Mouse (Mus musculus) heart, postnatal 0 days (tissue): ENCODE measurements around the gene Cntn4. TPM values are rescaled to one million over a fixed set of nuclear protein-coding genes. Genes with fewer than 3 reads are reported as not detected.

Source experiments
- ATAC-seq: fragments of 200-750 bp; cut with Nextera tagmentation; 2 replicates; pipeline ENCODE4 v1.8.0; 2017; ENCODE audit warnings: low read depth, moderate number of reproducible peaks, moderate library complexity; ENCODE audit not compliant: insufficient read depth
- DNase-seq: peaks from one replicate; pipeline ENCODE4 v3.0.0-alpha.2; 2016; ENCODE audit warnings: low spot score
- H3K27ac ChIP-seq: fragments of 300-500 bp; sonication (generic); 2 replicates; pipeline ENCODE4 v1.5.1; 2014; ENCODE audit warnings: low read depth, mild to moderate bottlenecking
- H3K27me3 ChIP-seq: fragments of 300-500 bp; sonication (generic); 2 replicates; pipeline ENCODE4 v1.6.1; 2014; ENCODE audit warnings: low read length, mixed read lengths; ENCODE audit not compliant: control insufficient read depth, insufficient read depth
- H3K36me3 ChIP-seq: fragments of 300-500 bp; sonication (generic); replicated peaks from 2 replicates; pipeline ENCODE4 v1.6.1; 2014; ENCODE audit warnings: low read length, mixed read lengths; ENCODE audit not compliant: control insufficient read depth, insufficient read depth
- H3K4me1 ChIP-seq: fragments of 300-500 bp; sonication (generic); 2 replicates; pipeline ENCODE4 v1.6.1; 2014; ENCODE audit warnings: antibody characterized with exemption; ENCODE audit not compliant: control insufficient read depth, insufficient read depth
- H3K4me2 ChIP-seq: fragments of 300-500 bp; sonication (generic); 2 replicates; pipeline ENCODE4 v1.6.1; 2014; ENCODE audit warnings: low read depth, mild to moderate bottlenecking, low read length, moderate library complexity
- H3K4me3 ChIP-seq: fragments of 300-500 bp; sonication (generic); 2 replicates; pipeline ENCODE4 v1.5.1; 2014; ENCODE audit warnings: low read depth, low read length
- H3K9ac ChIP-seq: fragments of 300-500 bp; sonication (generic); replicated peaks from 2 replicates; pipeline ENCODE4 v1.6.1; 2014; ENCODE audit warnings: low read depth, low read length, mixed read lengths
- H3K9me3 ChIP-seq: fragments of 300-500 bp; sonication (generic); replicated peaks from 2 replicates; pipeline ENCODE4 v1.6.1; 2016; ENCODE audit warnings: low read length; ENCODE audit not compliant: control insufficient read depth
- CTCF ChIP-seq: IDR thresholded peaks from 2 replicates; pipeline ENCODE4 v1.5.1; 2016; ENCODE audit warnings: antibody characterized with exemption, control low read depth, low read depth
- EP300 ChIP-seq: IDR thresholded peaks from 2 replicates; pipeline ENCODE4 v1.6.1; 2016; ENCODE audit warnings: antibody characterized with exemption, low read depth
- WGBS: fragments of 180-500 bp; shearing (Covaris S2); extraction: QIAGEN DNeasy Blood & Tissue Kit; methylation state at CpG from one replicate; pipeline ENCODE4 v1.1.7; 2014; 5-methylcytosine and 5-hydroxymethylcytosine counted together
- polyA plus RNA-seq: library from polyadenylated mRNA; unstranded; fragments of >200 nt; fragmentation: Nextera tagmentation; extraction: Ambion mirVana; gene quantifications from 2 replicates; pipeline ENCODE4 v1.2.1, GENCODE M21; 2015
- total RNA-seq: library from RNA; depleted of rRNA; stranded (reverse); fragments of >200 nt; gene quantifications from 2 replicates; pipeline ENCODE4 v1.2.3, GENCODE M21; 2014; ENCODE audit warnings: low replicate concordance

Cntn4 gene
- total and polyA plus RNA-seq, 2 experiments from 2014 or later = 0.04 to 0.07 TPM

GRCm38 (mm10) chr6:106743556-106744233, 1066.2 kb downstream of the Cntn4 start:
- ATAC-seq (no peak), DNase-seq (no peak)
- H3K4me2 ChIP-seq = no peak overlapping the region
- no peaks in the 10 kb centered on the region for H3K9me3 ChIP-seq
- H3K4me1 ChIP-seq = no peaks in the 10 kb centered on the region
- H3K27me3 ChIP-seq = no peaks in the 10 kb centered on the region
- no peaks in the 10 kb centered on the region for H3K36me3 ChIP-seq
- H3K27ac ChIP-seq = no peak overlapping the region
- TF ChIP-seq CTCF = no peak
- TF ChIP-seq EP300 = no peak
- no peak overlapping the region for H3K4me3 ChIP-seq
- H3K9ac ChIP-seq = no peak overlapping the region
- 53% methylated on average over 7 of the region's 7 CpGs for WGBS

DNA sequence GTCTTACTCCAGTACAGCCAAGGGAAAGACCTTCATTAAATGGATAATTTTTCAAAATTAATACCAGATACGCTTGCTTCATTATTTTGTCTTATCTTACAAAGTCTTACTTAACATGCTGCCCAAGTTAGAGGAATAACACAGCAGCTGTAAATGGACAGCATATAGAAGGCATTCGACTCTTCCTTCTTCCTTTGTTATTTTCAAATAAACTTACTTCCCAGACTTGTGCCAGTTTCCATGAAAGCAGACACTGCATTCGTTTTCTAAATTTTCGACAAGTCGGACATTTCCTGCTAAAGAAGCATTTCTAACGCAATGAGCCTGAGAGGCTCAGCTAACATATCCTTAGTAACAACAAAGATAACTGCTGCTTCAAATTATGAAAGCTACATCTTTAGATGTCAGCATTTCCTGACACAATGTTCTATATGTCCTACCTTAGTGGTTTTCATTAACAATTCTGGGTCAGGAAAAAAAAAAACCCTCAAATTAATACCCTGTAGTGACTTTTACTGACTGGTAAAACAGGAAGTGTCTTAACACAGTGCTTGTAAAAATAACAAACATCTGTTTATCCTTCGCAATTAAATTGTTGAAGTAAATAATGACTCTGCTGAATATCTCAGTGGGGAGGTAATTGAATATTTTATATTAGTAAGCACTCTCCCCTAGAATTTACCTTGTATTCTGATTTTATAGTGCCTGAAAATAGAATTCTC, 1068.4 kb downstream of the Cntn4 start:
- H3K4me2 ChIP-seq = no peak overlapping the region
- no peak overlapping the region for H3K27ac ChIP-seq
- no peaks in the 10 kb centered on the region for H3K9me3 ChIP-seq
- H3K36me3 ChIP-seq = no peaks in the 10 kb centered on the region
- DNase-seq = no peak
- no peak overlapping the region for H3K4me3 ChIP-seq
- WGBS = 62% methylated on average over 7 of the region's 7 CpGs
- TF ChIP-seq EP300 (no peak), CTCF (no peak)
- H3K27me3 ChIP-seq = no peaks in the 10 kb centered on the region
- H3K4me1 ChIP-seq = no peaks in the 10 kb centered on the region
- ATAC-seq = no peak
- no peak overlapping the region for H3K9ac ChIP-seq

GRCm38 (mm10) chr6:106747251-106747650, 1069.8 kb downstream of the Cntn4 start:
- ATAC-seq (no peak), DNase-seq (no peak)
- no peaks in the 10 kb centered on the region for H3K4me1 ChIP-seq
- H3K27ac ChIP-seq = no peak overlapping the region
- no peak overlapping the region for H3K9ac ChIP-seq
- WGBS = 74% methylated on average over 5 of the region's 5 CpGs
- TF ChIP-seq EP300 = no peak
- H3K4me2 ChIP-seq = no peak overlapping the region
- no peak overlapping the region for H3K4me3 ChIP-seq
- no peaks in the 10 kb centered on the region for H3K27me3 ChIP-seq
- H3K9me3 ChIP-seq = no peaks in the 10 kb centered on the region
- no peaks in the 10 kb centered on the region for H3K36me3 ChIP-seq

DNA sequence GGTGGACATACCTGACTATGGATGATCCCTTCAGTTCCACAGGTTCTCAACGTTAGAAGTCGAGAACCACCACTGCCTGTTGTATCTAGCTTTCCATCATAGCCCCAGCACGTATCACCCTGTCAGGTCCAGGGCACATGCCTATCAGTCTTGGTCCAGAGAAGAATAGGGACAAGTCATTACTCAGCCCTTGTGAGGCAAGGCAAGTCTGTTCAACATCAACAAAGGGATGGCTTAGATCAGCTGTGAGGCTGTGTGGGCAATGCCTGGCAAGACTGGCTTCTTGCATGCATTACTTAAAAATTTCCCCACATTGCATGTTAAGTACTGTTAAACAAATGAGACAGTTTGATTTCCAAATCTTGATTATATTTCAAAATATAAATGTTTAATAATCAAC, 1070.3 kb downstream of the Cntn4 start:
- Histone ChIP-seq H3K27me3 (no peaks in the 10 kb centered on the region), H3K36me3 (no peaks in the 10 kb centered on the region), H3K27ac (no peak overlapping the region), H3K9me3 (no peaks in the 10 kb centered on the region), H3K4me2 (no peak overlapping the region), H3K9ac (no peak overlapping the region), H3K4me3 (no peak overlapping the region), H3K4me1 (no peaks in the 10 kb centered on the region)
- ATAC-seq (no peak), DNase-seq (no peak)
- 64% methylated on average over 3 of the region's 3 CpGs for WGBS
- TF ChIP-seq EP300 (no peak), CTCF (no peak)
